Mouse (Mus musculus): ENCODE results near the gene Egf. TPM values are rescaled to one million over a fixed set of nuclear protein-coding genes. Genes with fewer than 3 reads are reported as not detected.

The Egf gene
- polyA plus RNA-seq (2017; shearing (Covaris generic)), result 1.4 TPM

GRCm38 (mm10) chr3:129754650-129755604 lies at the start of gene Egf:
Gene Egf (minus strand): TSS chr3:129755316.

GRCm38 (mm10) chr3:129803765-129804164 lies 48.6 kb upstream of the Egf start, which contains the start of gene Lrit3:
Gene Lrit3 (minus strand): TSS chr3:129804030.

Other genes with a start within 250 kb of the Egf start
- 24.1 TPM for gene Elovl6, start 223.0 kb downstream of the Egf start, polyA plus RNA-seq (2017; shearing (Covaris generic))
- gene Lrit3, start 48.7 kb upstream of the Egf start, polyA plus RNA-seq (2017; shearing (Covaris generic)), result not detected
- not detected for gene Rrh, start 67.3 kb upstream of the Egf start, polyA plus RNA-seq (2017; shearing (Covaris generic))
- gene Gar1, start 76.1 kb upstream of the Egf start, polyA plus RNA-seq (2017; shearing (Covaris generic)), result 113 TPM
- not detected for gene Cfi, start 80.6 kb upstream of the Egf start, polyA plus RNA-seq (2017; shearing (Covaris generic))
- gene Pla2g12a, start 123.3 kb upstream of the Egf start, polyA plus RNA-seq (2017; shearing (Covaris generic)), result 16.7 TPM
- gene Casp6, start 146.1 kb upstream of the Egf start, polyA plus RNA-seq (2017; shearing (Covaris generic)), result 42.3 TPM
- 7.9 TPM for gene Mcub, start 214.9 kb upstream of the Egf start, polyA plus RNA-seq (2017; shearing (Covaris generic))

Measured in naive thymus-derived CD4-positive, alpha-beta T cell, adult 5 months (primary cell).